Mouse (Mus musculus) thymus, adult 18-20 months (tissue): ENCODE measurements around the gene Tex9.

ENCODE experiments used
- DNase-seq, 2 experiments: peaks; one replicate each; pipeline ENCODE4 v3.0.0; 2022; ENCODE audit warnings: mixed read lengths in 2 of 2

Gene Tex9

GRCm38 (mm10) chr9:72492194-72492565, at the start of gene Tex9:
Tex9 (minus strand) TSS chr9:72492212.
- no peak for DNase-seq

DNA sequence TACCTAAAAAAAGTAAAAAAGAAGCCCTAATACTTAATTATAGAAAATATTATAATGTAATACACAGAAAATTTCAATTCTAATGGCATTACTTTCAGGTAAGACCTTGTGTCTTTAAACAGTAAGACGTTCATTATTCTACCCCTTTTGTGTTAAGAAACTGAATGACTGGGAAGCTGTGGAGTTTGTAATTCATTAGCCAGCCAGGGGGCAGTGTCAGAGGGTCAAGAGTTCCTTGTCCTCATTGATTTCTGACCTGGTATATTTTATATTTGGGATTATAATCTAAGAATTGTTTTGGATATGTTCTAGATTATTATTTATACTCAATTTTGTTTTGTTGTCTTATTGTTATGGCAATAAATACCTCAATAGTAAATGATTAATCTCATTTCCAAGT, 45.1 kb upstream of the Tex9 start:
- no peak for DNase-seq

DNA sequence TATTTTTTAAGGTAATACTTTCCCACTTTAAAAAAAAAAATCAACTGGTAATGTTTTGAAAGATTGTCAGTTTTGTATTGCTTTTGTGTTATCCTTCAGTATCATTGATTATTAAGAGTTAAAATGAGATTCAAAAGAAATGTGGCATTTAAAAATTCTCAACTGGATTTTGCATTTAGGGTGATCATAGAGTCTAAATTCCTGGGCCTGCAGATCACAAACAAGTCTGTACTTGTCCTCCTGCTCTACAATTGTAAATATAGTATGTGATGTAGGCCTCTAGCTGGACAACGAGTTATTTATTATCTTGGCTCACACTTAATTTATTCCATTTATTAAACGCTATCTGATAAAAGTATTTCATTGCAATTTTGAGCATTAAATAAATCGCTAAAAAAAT, 43.4 kb upstream of the Tex9 start:
- no peak for DNase-seq

GRCm38 (mm10) chr9:72534985-72535384, 43.0 kb upstream of the Tex9 start:
- no peak for DNase-seq

GRCm38 (mm10) chr9:72533089-72533415, 41.0 kb upstream of the Tex9 start:
- no peak for DNase-seq

DNA sequence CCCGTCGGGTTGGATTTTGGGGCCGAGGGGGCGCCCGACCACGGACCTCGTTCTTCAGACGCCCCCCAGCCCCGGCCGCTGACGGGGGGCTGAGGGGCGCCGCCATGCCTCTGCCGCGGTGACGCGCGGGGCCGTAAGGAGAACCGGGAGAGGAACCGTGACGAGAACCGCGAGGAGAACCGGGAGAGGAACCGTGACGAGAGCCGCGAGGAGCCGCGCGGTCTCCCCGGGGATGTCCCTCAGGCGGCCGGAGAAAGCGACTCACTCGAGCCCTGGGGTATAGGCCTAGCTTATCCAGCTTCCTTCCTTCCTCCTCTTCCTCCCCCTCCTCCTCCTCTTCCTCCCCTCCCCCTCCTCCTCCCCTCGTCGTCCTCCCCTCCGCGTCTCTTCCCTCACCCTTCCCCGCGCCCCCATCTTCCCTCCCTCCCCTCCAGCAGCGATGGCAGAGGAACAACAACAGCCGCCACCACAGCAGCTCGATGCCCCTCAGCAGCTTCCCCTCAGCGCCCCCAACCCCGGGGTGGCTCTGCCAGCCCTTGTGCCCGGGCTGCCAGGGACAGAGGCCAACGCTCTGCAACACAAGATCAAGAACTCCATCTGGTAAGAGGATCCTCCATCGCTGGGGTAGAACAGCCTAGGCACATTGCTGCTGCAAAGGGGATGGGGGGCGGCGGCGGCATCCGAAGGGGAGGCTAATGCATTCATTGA, 40.5 kb upstream of the Tex9 start:
- DNase-seq = peak; percentile 63 to 68

DNA sequence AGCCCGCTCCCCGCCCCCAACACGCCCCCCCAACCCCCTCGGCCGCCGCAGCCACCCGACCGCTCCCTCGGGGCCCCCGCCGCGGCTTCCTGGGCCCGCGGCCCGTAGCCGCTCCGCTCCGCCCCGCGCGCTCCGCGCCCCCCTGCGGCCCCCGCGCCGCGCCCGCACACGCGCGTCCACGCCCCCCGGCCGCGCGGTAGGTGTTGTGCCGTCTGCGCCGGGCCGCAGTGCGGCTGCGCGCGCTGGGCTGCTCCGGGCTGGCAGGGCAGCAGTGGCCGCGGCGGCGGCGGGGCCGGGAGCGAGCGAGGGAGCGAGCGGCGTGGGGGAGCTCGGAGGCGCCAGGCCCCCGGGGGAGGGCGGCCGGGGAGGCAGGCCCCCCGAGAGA, 40.0 kb upstream of the Tex9 start, which contains the start of gene Rfx7:
Rfx7 (plus strand) TSS at position 245 of the 385 bp plus-strand sequence.
- peak in 1 of 2 experiments; percentile 61 for DNase-seq

- peak; percentile 66 to 74 for DNase-seq
Measured at GRCm38 (mm10) chr9:72531291-72531995, 39.4 kb upstream of the Tex9 start.

GRCm38 (mm10) chr9:72530824-72531223, 38.8 kb upstream of the Tex9 start:
- DNase-seq = peak; percentile 2 to 19

DNA sequence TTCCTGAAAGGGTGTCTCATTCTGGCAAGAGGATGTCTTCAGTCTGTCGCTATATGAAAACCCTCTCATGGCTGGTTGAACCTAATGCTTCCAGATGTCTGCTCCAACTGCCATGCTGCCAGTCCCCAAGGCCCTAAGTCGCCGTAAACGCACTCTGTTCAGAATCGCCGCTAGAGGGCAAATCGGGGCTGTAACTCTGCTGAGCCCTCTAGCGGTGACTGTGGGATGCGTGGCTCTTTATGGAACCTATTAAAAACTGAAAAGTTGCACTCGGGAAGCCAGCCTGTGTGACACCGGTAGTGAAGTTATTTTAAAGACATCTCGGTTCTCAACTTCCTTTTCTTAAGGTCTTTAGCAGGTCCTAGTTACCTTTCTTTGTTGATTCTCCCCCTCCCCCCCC, 38.2 kb upstream of the Tex9 start:
- DNase-seq = peak; percentile 75 to 77

GRCm38 (mm10) chr9:72526091-72526490, 34.1 kb upstream of the Tex9 start:
- DNase-seq = no peak

DNA sequence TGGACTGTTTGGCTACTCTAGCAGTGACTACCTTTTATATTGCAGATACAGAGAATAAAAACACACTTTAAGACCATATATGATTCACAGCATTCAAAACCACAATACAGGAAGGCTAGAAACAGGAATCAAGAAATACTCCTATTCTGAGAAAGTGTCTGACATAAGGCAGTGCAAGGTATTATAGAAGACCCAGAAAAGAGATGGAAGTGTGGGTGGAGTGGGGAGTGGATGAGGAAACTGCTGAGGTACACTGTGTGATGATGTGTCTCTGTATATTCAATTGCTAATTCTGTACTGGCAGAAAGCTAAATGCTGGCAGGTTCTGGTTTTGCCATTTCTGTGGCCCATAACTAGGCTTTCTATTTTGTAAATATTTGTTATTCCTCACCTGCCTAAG, 28.8 kb upstream of the Tex9 start:
- DNase-seq = no peak

GRCm38 (mm10) chr9:72519246-72519645, 27.2 kb upstream of the Tex9 start:
- DNase-seq = no peak

GRCm38 (mm10) chr9:72515366-72515765, 23.4 kb upstream of the Tex9 start:
- no peak for DNase-seq

DNA sequence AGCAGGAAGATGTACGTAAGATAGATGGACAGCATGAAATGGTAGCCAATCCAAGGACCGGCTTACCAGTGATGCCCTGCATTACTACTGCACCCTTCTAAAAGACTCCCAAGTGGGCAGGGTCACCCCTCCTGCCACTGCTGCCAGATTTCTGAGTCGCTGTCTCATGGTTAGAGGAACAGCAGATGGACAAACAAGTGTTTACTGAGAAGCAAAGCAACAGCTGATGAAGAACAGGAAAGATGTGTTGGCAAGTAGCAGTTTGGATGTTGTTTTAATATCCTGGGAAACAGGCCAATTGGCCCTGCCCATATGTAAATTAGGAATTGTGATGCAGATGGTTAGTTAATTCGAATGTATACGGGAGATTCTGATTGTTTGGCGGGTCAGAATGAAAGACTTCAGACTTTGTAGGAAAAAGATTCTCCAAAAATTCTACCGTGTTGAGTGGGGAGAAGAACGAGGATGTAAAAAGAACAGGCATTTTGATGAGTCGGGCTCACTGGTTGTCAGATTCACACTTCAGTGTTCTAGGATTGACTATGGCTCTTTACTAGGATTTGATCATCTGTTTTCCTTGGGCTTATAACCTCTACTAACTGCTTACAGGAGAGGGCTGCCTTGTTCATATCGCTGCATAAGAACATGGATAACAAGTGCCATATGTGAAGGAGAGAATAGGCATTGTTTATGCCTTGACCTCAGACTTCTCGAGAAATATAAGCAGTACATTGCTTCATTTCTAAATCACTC, 20.4 kb upstream of the Tex9 start:
- no peak for DNase-seq

GRCm38 (mm10) chr9:72497171-72497570, 5.2 kb upstream of the Tex9 start:
- DNase-seq = no peak

DNA sequence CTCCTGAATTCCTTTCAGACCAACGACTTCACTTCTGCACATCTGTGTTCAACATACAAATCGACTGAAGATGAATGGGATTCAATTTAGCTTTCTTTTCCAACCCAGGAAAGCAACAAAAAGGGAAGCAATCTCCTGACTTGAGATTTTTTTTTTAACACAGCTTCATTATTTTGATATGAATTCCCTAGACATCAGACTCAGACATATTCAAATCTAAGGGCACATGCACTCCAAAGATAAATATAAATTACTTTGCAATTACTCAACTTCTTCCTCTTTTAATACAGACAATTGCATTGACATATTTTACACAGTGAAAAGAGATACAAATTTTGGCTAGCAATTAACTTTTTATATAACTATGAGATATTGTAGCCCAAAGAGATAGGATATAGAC, 4.7 kb upstream of the Tex9 start:
- no peak for DNase-seq

GRCm38 (mm10) chr9:72493984-72494685, 2.1 kb upstream of the Tex9 start:
- no peak for DNase-seq

GRCm38 (mm10) chr9:72493465-72493864, 1.5 kb upstream of the Tex9 start:
- DNase-seq = peak in 1 of 2 experiments; percentile 59

DNA sequence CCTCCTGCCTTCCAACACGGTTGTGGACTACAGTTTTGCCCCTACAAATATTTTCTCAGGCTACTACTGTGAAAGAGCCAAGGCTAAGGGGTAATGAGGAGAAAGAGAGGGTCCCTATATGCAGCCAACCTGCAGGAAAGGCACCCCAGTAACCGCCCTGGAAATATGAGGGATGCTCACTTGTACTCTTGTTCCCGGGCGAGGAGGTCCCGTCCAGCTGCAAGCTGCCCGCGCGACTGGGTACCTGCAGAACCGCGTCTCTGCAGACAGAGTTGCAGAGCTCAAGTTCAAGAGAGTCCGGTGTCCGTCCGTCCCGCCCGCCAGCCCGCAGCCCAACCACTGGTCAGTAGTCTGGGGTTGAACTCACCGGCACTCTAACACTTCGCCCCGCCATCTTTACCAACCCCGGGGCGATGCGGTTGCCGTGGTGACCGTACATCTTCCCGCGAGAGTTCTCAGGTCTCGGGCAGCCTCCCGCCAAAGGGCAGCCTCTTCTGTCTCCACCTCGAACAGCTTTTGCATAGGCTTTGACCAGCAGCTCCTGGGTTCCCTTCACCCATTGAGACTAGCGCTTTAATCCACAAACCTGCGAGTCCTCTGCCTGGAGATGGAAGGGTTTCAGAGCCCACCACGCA, 336 bp downstream of the Tex9 start:
- DNase-seq = peak; percentile 81 to 86

DNA sequence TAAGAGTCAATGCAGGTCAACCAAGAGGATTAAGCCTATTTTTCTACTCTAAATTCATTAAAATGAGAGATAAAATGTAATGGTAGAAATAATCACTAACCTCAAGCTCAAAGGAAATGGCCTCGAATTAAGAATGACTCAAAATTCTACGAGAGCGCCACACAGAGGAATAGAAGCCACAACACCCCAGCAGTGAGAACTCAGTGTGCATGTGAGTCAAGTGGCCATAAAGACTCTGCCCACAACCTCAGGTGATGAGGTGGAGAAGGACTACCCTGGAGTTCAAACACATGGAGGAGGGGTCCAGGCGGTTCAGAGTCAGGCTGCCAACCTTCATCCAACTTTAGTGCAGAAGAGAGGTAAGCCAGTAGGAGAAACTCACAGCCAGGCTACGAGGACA, 2.9 kb downstream of the Tex9 start:
- DNase-seq = no peak

DNA sequence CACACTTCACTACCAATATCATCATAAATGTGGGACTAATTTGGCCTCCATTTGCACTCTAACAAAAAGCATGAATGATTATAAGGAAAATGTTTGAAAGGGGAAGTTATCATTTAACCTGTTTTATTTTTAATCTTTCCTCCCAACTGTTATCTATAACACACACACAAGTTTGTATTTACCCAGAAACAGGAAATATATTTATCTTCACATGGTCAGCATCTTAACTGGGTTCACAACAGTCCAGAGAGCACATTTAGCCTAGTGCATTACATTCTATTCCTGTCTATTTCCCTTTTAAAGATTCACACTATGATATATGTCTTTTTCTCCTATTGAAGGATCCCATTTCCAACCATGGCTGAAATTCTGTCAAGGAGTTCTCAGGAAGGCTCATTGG, 3.5 kb downstream of the Tex9 start:
- DNase-seq = no peak

GRCm38 (mm10) chr9:72479276-72479675, 12.7 kb downstream of the Tex9 start:
- DNase-seq = peak in 1 of 2 experiments; percentile 33
